Comparison of ENCODE assay signal across 19 mouse cellular contexts in the genomic region with DNA sequence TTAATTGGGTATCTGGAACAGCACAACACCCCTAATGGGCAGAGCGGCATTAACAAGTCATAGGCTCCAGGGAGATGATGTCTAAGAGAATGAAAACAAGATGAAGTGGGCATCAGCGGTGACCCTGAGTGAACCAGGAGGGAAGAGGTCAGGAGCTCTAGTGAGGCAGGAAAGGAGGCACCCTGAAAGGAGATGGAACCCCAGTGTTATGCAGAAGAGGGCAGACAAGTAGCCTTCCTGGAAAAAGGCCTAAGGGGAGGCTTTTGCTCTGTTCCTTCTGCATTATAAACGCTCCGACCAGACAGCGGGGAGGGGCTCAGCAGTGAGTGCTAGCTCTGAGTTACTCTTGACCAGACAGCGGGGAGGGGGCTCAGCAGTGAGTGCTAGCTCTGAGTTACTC. TPM values are rescaled to one million over a fixed set of nuclear protein-coding genes. Genes with fewer than 3 reads are reported as not detected.
DNase-seq lines count a peak whose midpoint lies in the region.
"Had no signal": no experiment of that assay in that cellular context is flagged by ENCODE, and none has a peak within 500 bp of the region (broad histone marks: within the 10 kb centered on the region; RNA-seq: fewer than 3 reads in every experiment).

No protein-coding gene starts in this region.

- intact Hi-C loops in heart, postnatal 10 days (cut with DNase I) = no loop called here

- DNase-seq in heart, adult 11 months = peak; percentile 79
- no peak for DNase-seq in heart, postnatal 10 days
- DNase-seq in ES-CJ7 (ENCODE audit: low read depth, low spot score) (peak; percentile 92), WW6 (ENCODE audit: low read depth, low spot score) (peak; percentile 40)
- no peak for DNase-seq in kidney, postnatal 14 days
- DNase-seq in gastrocnemius, adult 18-20 months (ENCODE audit: low spot score) = no peak
- DNase-seq: adrenal gland, adult 2 months; adrenal gland, postnatal 25 days; cerebellum, adult 11-12 months; cerebellum, adult 8-10 months; cerebellum, postnatal 10 days; cerebellum, postnatal 36 days; gastrocnemius, adult 2 months; gastrocnemius, postnatal 14 days; heart, adult 2 months; kidney, adult 18-20 months; kidney, adult 9 months had no signal

RNA-seq across cellular contexts. Expression of a gene that starts 6.9 kb away (rescaled TPM):
- 1 to 10 TPM in 1 of 2 experiments, under 1 TPM in 1; 0.40 to 1.5 TPM for total RNA-seq in heart, postnatal 10 days (2021)
- 1 to 10 TPM; 2.0 to 3.3 TPM for total RNA-seq in gastrocnemius, adult 18-20 months (2021)
- total RNA-seq: hematopoietic stem cell, adult 5-6 weeks had no signal

RNA-seq across cellular contexts. Expression of a gene that starts 12.5 kb away (rescaled TPM):
- 10 to 100 TPM; 85.7 to 97.5 TPM for total RNA-seq in heart, postnatal 10 days (2021)
- 10 to 100 TPM; 37.0 to 44.9 TPM for total RNA-seq in gastrocnemius, adult 18-20 months (2021)

RNA-seq across cellular contexts. Expression of a gene that starts 44.4 kb away (rescaled TPM):
- total RNA-seq in heart, postnatal 10 days (2021) = 100 to 1,000 TPM; 363 to 942 TPM
- total RNA-seq in gastrocnemius, adult 18-20 months (2021) = not detected
- total RNA-seq: adrenal gland, adult 2 months; adrenal gland, postnatal 25 days; G1E; gastrocnemius, adult 2 months; gastrocnemius, postnatal 14 days; hematopoietic stem cell, adult 5-6 weeks had no signal

Comparison
In these comparisons a context has a peak if more than half of its experiments do, and no peak if none do; other contexts are left out.
1. DNase-seq: peak in heart, adult 11 months (single experiment), ES-CJ7 (single experiment) and WW6 (single experiment); none in heart, postnatal 10 days (0 of 2), kidney, postnatal 14 days (single experiment) and gastrocnemius, adult 18-20 months (single experiment).
2. RNA of a gene that starts 44.4 kb away (total RNA-seq): 363 to 942 TPM in heart, postnatal 10 days; not detected in gastrocnemius, adult 18-20 months; every median in the first group is over 100 times any median in the second.